In genomic region chr2:14502482-14502881, GRCm38 (mm10) we compare ENCODE assay signal across 22 mouse cellular contexts.
A peak's percentile ranks its signal among the peaks of the same experiment; 100 is the strongest.
DNase-seq lines count a peak whose midpoint lies in the region; ATAC-seq and TF ChIP-seq lines count a peak whose summit lies in the region.
"Had no signal": no experiment of that assay in that cellular context is flagged by ENCODE, and none has a peak within 500 bp of the region (broad histone marks: within the 10 kb centered on the region; RNA-seq: fewer than 3 reads in every experiment).

No protein-coding gene starts in this region.

- no peaks in the 10 kb centered on the region for H3K36me3 ChIP-seq in heart, embryonic 12.5 days
- H3K36me3 ChIP-seq in heart, embryonic 15.5 days: no peaks in the 10 kb centered on the region
- no peaks in the 10 kb centered on the region for H3K36me3 ChIP-seq in heart, adult 2 months (ENCODE audit: control insufficient read depth, insufficient read depth, low read length)
- no peaks in the 10 kb centered on the region for H3K36me3 ChIP-seq in stomach, embryonic 14.5 days (ENCODE audit: control insufficient read depth, insufficient read depth, low read length)
- H3K36me3 ChIP-seq in stomach, postnatal 0 days (ENCODE audit: control insufficient read depth, insufficient read depth, low read length): no peaks in the 10 kb centered on the region
- H3K36me3 ChIP-seq: embryonic facial prominence, embryonic 13.5 days; forebrain, embryonic 12.5 days; forebrain, embryonic 15.5 days; hindbrain, embryonic 12.5 days; hindbrain, embryonic 15.5 days had no signal

- peak overlapping the region; percentile 45 for H3K27ac ChIP-seq in heart, embryonic 12.5 days (ENCODE audit: poor library complexity, severe bottlenecking)
- H3K27ac ChIP-seq in heart, embryonic 15.5 days: peak overlapping the region; percentile 61
- no peak overlapping the region for H3K27ac ChIP-seq in heart, adult 2 months
- H3K27ac ChIP-seq in stomach, embryonic 14.5 days (ENCODE audit: low read length): no peak overlapping the region
- no peak overlapping the region for H3K27ac ChIP-seq in stomach, postnatal 0 days (replicated peaks)
- H3K27ac ChIP-seq: embryonic facial prominence, embryonic 13.5 days; forebrain, embryonic 12.5 days; forebrain, embryonic 15.5 days; hindbrain, embryonic 12.5 days; hindbrain, embryonic 15.5 days had no signal

- H3K4me3 ChIP-seq in heart, embryonic 12.5 days: no peak overlapping the region
- no peak overlapping the region for H3K4me3 ChIP-seq in heart, embryonic 15.5 days
- H3K4me3 ChIP-seq in heart, adult 2 months: no peak overlapping the region
- no peak overlapping the region for H3K4me3 ChIP-seq in stomach, embryonic 14.5 days (ENCODE audit: low read depth, low read length)
- no peak overlapping the region for H3K4me3 ChIP-seq in stomach, postnatal 0 days (ENCODE audit: low read depth, low read length)
- H3K4me3 ChIP-seq: embryonic facial prominence, embryonic 13.5 days; erythroblast, embryonic 14.5 days; forebrain, embryonic 12.5 days; forebrain, embryonic 15.5 days; hindbrain, embryonic 12.5 days; hindbrain, embryonic 15.5 days had no signal

- H3K9ac ChIP-seq in heart, embryonic 12.5 days: no peak overlapping the region
- H3K9ac ChIP-seq in heart, embryonic 15.5 days: no peak overlapping the region
- H3K9ac ChIP-seq in heart, adult 2 months (ENCODE audit: low read depth, low read length): no peak overlapping the region
- H3K9ac ChIP-seq in stomach, embryonic 14.5 days (replicated peaks; ENCODE audit: low read depth, low read length): no peak overlapping the region
- H3K9ac ChIP-seq in stomach, postnatal 0 days (ENCODE audit: low read length): no peak overlapping the region
- H3K9ac ChIP-seq: embryonic facial prominence, embryonic 13.5 days; forebrain, embryonic 12.5 days; forebrain, embryonic 15.5 days; hindbrain, embryonic 12.5 days; hindbrain, embryonic 15.5 days had no signal

- 13% methylated on average over 3 of the region's 3 CpGs for WGBS in heart, embryonic 12.5 days
- 13% methylated on average over 3 of the region's 3 CpGs for WGBS in heart, embryonic 15.5 days
- WGBS in heart, adult 2 months: 38% methylated on average over 3 of the region's 3 CpGs
- WGBS in stomach, embryonic 14.5 days: 14% methylated on average over 3 of the region's 3 CpGs
- WGBS in stomach, postnatal 0 days: 7% methylated on average over 3 of the region's 3 CpGs

- H3K4me1 ChIP-seq in heart, embryonic 12.5 days (replicated peaks): peaks cover 21% of the 10 kb centered on the region
- peaks cover 10% of the 10 kb centered on the region for H3K4me1 ChIP-seq in heart, embryonic 15.5 days (replicated peaks)
- no peaks in the 10 kb centered on the region for H3K4me1 ChIP-seq in heart, adult 2 months (ENCODE audit: control insufficient read depth, insufficient read depth, low read length)
- H3K4me1 ChIP-seq in stomach, embryonic 14.5 days (ENCODE audit: control insufficient read depth, insufficient read depth, low read length): no peaks in the 10 kb centered on the region
- no peaks in the 10 kb centered on the region for H3K4me1 ChIP-seq in stomach, postnatal 0 days (replicated peaks; ENCODE audit: control insufficient read depth, insufficient read depth)
- H3K4me1 ChIP-seq: embryonic facial prominence, embryonic 13.5 days; forebrain, embryonic 12.5 days; forebrain, embryonic 15.5 days; hindbrain, embryonic 12.5 days; hindbrain, embryonic 15.5 days had no signal

- TF ChIP-seq POLR2A in heart, adult 2 months (IDR thresholded peaks at IDR 0.05; ENCODE audit: insufficient read depth, low read depth, low read length): no peak

- H3K4me2 ChIP-seq in heart, embryonic 12.5 days: no peak overlapping the region
- H3K4me2 ChIP-seq in heart, embryonic 15.5 days: no peak overlapping the region
- H3K4me2 ChIP-seq in stomach, embryonic 14.5 days (replicated peaks; ENCODE audit: low read depth, low read length): no peak overlapping the region
- H3K4me2 ChIP-seq in stomach, postnatal 0 days (replicated peaks; ENCODE audit: low read depth): no peak overlapping the region
- H3K4me2 ChIP-seq: embryonic facial prominence, embryonic 13.5 days; forebrain, embryonic 12.5 days; forebrain, embryonic 15.5 days; hindbrain, embryonic 12.5 days; hindbrain, embryonic 15.5 days had no signal

- H3K79me2 ChIP-seq in heart, adult 2 months (replicated peaks; ENCODE audit: control insufficient read depth, insufficient read depth, low read length): no peaks in the 10 kb centered on the region

- 0 out of 2 replicates have a peak, but pooled peaks have one; percentile 51 for ATAC-seq in heart, embryonic 12.5 days (ENCODE audit: insufficient number of reproducible peaks, low FRiP score)
- ATAC-seq in heart, embryonic 15.5 days (replicated peaks; ENCODE audit: insufficient number of reproducible peaks, insufficient read depth, low FRiP score, low read depth): peak; percentile 73; the same call in 1 of the 2 replicates
- peak; percentile 72; the same call in 1 of the 2 replicates for ATAC-seq in stomach, embryonic 14.5 days (ENCODE audit: insufficient number of reproducible peaks, insufficient read depth, low FRiP score, low read depth)
- ATAC-seq in stomach, postnatal 0 days (ENCODE audit: low FRiP score, low TSS enrichment): no peak
- ATAC-seq in CD4-positive, CD25-positive, alpha-beta regulatory T cell, adult 4 months: no peak
- ATAC-seq: activated CD4-positive, CD25-positive, alpha-beta regulatory T cell, adult 4 months; forebrain, embryonic 15.5 days; intestine, postnatal 0 days had no signal

- no peak for DNase-seq in heart, postnatal 25 days (ENCODE audit: low spot score)
- DNase-seq in heart, adult 2 months: no peak
- no peak for DNase-seq in stomach, postnatal 0 days (ENCODE audit: low spot score)
- DNase-seq: adrenal gland, adult 8-10 months; adrenal gland, postnatal 25 days; cerebellum, adult 18-20 months; cerebellum, adult 9-10 months; cerebellum, postnatal 14 days; gastrocnemius, postnatal 25 days; kidney, adult 2 months had no signal

- no peaks in the 10 kb centered on the region for H3K27me3 ChIP-seq in heart, embryonic 12.5 days (replicated peaks)
- H3K27me3 ChIP-seq in heart, embryonic 15.5 days: no peaks in the 10 kb centered on the region
- H3K27me3 ChIP-seq in heart, adult 2 months (ENCODE audit: control insufficient read depth, insufficient read depth, low read length): no peaks in the 10 kb centered on the region
- no peaks in the 10 kb centered on the region for H3K27me3 ChIP-seq in stomach, embryonic 14.5 days (ENCODE audit: control insufficient read depth, insufficient read depth, low read length)
- no peaks in the 10 kb centered on the region for H3K27me3 ChIP-seq in stomach, postnatal 0 days (ENCODE audit: control insufficient read depth, insufficient read depth, low read length)
- H3K27me3 ChIP-seq: embryonic facial prominence, embryonic 13.5 days; forebrain, embryonic 12.5 days; forebrain, embryonic 15.5 days; hindbrain, embryonic 12.5 days; hindbrain, embryonic 15.5 days had no signal

- TF ChIP-seq EP300 in heart, adult 2 months (IDR thresholded peaks at IDR 0.05; ENCODE audit: insufficient read depth, low read depth, low read length): no peak
- TF ChIP-seq EP300 in stomach, postnatal 0 days (optimal IDR thresholded peaks at IDR 0.05): no peak

- intact Hi-C loops in heart, postnatal 25 days (cut with DNase I): no loop called here
- intact Hi-C loops in heart, adult 2 months (cut with DNase I): no loop called here

- no peaks in the 10 kb centered on the region for H3K9me3 ChIP-seq in heart, embryonic 12.5 days (replicated peaks)
- no peaks in the 10 kb centered on the region for H3K9me3 ChIP-seq in heart, embryonic 15.5 days (replicated peaks)
- H3K9me3 ChIP-seq in stomach, embryonic 14.5 days (ENCODE audit: control insufficient read depth, low read depth, low read length): no peaks in the 10 kb centered on the region
- H3K9me3 ChIP-seq in stomach, postnatal 0 days (ENCODE audit: control insufficient read depth, low read length): no peaks in the 10 kb centered on the region
- H3K9me3 ChIP-seq: embryonic facial prominence, embryonic 13.5 days; forebrain, embryonic 12.5 days; forebrain, embryonic 15.5 days; hindbrain, embryonic 12.5 days; hindbrain, embryonic 15.5 days had no signal

- no peak for TF ChIP-seq CTCF in heart, adult 2 months (IDR thresholded peaks at IDR 0.05)
- TF ChIP-seq CTCF in stomach, postnatal 0 days (IDR thresholded peaks at IDR 0.05; ENCODE audit: low read depth): no peak

Comparison
In these comparisons a context has a peak if more than half of its experiments do, and no peak if none do; other contexts are left out.
1. ATAC-seq: peak in heart, embryonic 12.5 days (single experiment), heart, embryonic 15.5 days (single experiment) and stomach, embryonic 14.5 days (single experiment); none in stomach, postnatal 0 days (single experiment) and CD4-positive, CD25-positive, alpha-beta regulatory T cell, adult 4 months (single experiment).
2. H3K27ac ChIP-seq: peak in heart, embryonic 12.5 days (single experiment) and heart, embryonic 15.5 days (single experiment); none in heart, adult 2 months (single experiment), stomach, embryonic 14.5 days (single experiment) and stomach, postnatal 0 days (single experiment).